Mouse (Mus musculus): ENCODE data around the gene Ap4b1. TPM values are rescaled to one million over a fixed set of nuclear protein-coding genes. Genes with fewer than 3 reads are reported as not detected.
"Not testable (repeated sequence)": the region's sequence is repeated elsewhere in the genome, so short reads cannot be mapped to it uniquely, and the experiment has no call there.

The Ap4b1 gene
- polyA plus RNA-seq, 1 experiment from 2014 or later, result 15.9 TPM

GRCm38 (mm10) chr3:103792111-103792406, 17.3 kb upstream of the Ap4b1 start:
- H3K4me3 ChIP-seq (ENCODE audit: low read depth, low read length), result peak overlapping the region; percentile 98
- H3K4me1 ChIP-seq (ENCODE audit: control insufficient read depth, low read depth, low read length), result peaks cover 59% of the 10 kb centered on the region
- not testable (repeated sequence) for H3K9me3 ChIP-seq (replicated peaks; ENCODE audit: control insufficient read depth, low read length); ATAC-seq (ENCODE audit: low read depth); H3K9ac ChIP-seq (ENCODE audit: low read depth, low read length); H3K27me3 ChIP-seq (ENCODE audit: control insufficient read depth, insufficient read depth, low read depth, low read length); H3K36me3 ChIP-seq (ENCODE audit: control insufficient read depth, insufficient read depth)
- H3K27ac ChIP-seq (ENCODE audit: low read length), result peak overlapping the region; percentile 96
- peak overlapping the region; percentile 81 for H3K4me2 ChIP-seq (ENCODE audit: low read depth, low read length)
- WGBS (ENCODE audit: insufficient replicate concordance), result 44% methylated on average over 5 of the region's 5 CpGs

GRCm38 (mm10) chr3:103792566-103792965, 16.8 kb upstream of the Ap4b1 start:
- peak overlapping the region; percentile 96 for H3K27ac ChIP-seq (ENCODE audit: low read length)
- no peak overlapping the region for H3K4me3 ChIP-seq (ENCODE audit: low read depth, low read length)
- 65% methylated on average over 1 of the region's 1 CpGs for WGBS (ENCODE audit: insufficient replicate concordance)
- no peaks in the 10 kb centered on the region for H3K27me3 ChIP-seq (ENCODE audit: control insufficient read depth, insufficient read depth, low read depth, low read length)
- peaks cover 54% of the 10 kb centered on the region for H3K4me1 ChIP-seq (ENCODE audit: control insufficient read depth, low read depth, low read length)
- 0 out of 2 replicates have a peak overlapping the region, but pooled peaks have one; percentile 81 for H3K4me2 ChIP-seq (ENCODE audit: low read depth, low read length)
- no peaks in the 10 kb centered on the region for H3K36me3 ChIP-seq (ENCODE audit: control insufficient read depth, insufficient read depth)
- H3K9ac ChIP-seq (ENCODE audit: low read depth, low read length), result peak overlapping the region; percentile 14; the same call in 1 of the 2 replicates
- no peak for ATAC-seq (ENCODE audit: low read depth)
- H3K9me3 ChIP-seq (replicated peaks; ENCODE audit: control insufficient read depth, low read length), result no peaks in the 10 kb centered on the region

GRCm38 (mm10) chr3:103796389-103796788, 12.9 kb upstream of the Ap4b1 start:
- Histone ChIP-seq H3K9ac (ENCODE audit: low read depth, low read length) (no peak overlapping the region), H3K4me1 (ENCODE audit: control insufficient read depth, low read depth, low read length) (peaks cover 68% of the 10 kb centered on the region)
- WGBS (ENCODE audit: insufficient replicate concordance), result 48% methylated on average over 2 of the region's 2 CpGs

GRCm38 (mm10) chr3:103799507-103799906, 9.8 kb upstream of the Ap4b1 start:
- H3K9ac ChIP-seq (ENCODE audit: low read depth, low read length), result no peak overlapping the region
- peak; percentile 92 for ATAC-seq (ENCODE audit: low read depth)
- no peak overlapping the region for H3K4me3 ChIP-seq (ENCODE audit: low read depth, low read length)
- peaks cover 15% of the 10 kb centered on the region for H3K36me3 ChIP-seq (ENCODE audit: control insufficient read depth, insufficient read depth)
- no peaks in the 10 kb centered on the region for H3K9me3 ChIP-seq (replicated peaks; ENCODE audit: control insufficient read depth, low read length)
- peak overlapping the region; percentile 97 for H3K27ac ChIP-seq (ENCODE audit: low read length)
- peaks cover 63% of the 10 kb centered on the region for H3K4me1 ChIP-seq (ENCODE audit: control insufficient read depth, low read depth, low read length)
- H3K27me3 ChIP-seq (ENCODE audit: control insufficient read depth, insufficient read depth, low read depth, low read length), result no peaks in the 10 kb centered on the region
- 11% methylated on average over 2 of the region's 2 CpGs for WGBS (ENCODE audit: insufficient replicate concordance)
- peak overlapping the region; percentile 65 for H3K4me2 ChIP-seq (ENCODE audit: low read depth, low read length)

More at GRCm38 (mm10) chr3:103796389-103796788, 12.9 kb upstream of the Ap4b1 start:
- no peak for ATAC-seq (ENCODE audit: low read depth)
- Histone ChIP-seq H3K4me3 (ENCODE audit: low read depth, low read length) (no peak overlapping the region), H3K27ac (ENCODE audit: low read length) (peak overlapping the region; percentile 39), H3K36me3 (ENCODE audit: control insufficient read depth, insufficient read depth) (no peaks in the 10 kb centered on the region), H3K9me3 (replicated peaks; ENCODE audit: control insufficient read depth, low read length) (no peaks in the 10 kb centered on the region), H3K27me3 (ENCODE audit: control insufficient read depth, insufficient read depth, low read depth, low read length) (no peaks in the 10 kb centered on the region), H3K4me2 (ENCODE audit: low read depth, low read length) (no peak overlapping the region)

- no peaks in the 10 kb centered on the region for H3K27me3 ChIP-seq (ENCODE audit: control insufficient read depth, insufficient read depth, low read depth, low read length)
- H3K4me2 ChIP-seq (ENCODE audit: low read depth, low read length), result peak overlapping the region; percentile 8
- peak; percentile 73 for ATAC-seq (ENCODE audit: low read depth)
- 12% methylated on average over 10 of the region's 10 CpGs for WGBS (ENCODE audit: insufficient replicate concordance)
- H3K9me3 ChIP-seq (replicated peaks; ENCODE audit: control insufficient read depth, low read length), result no peaks in the 10 kb centered on the region
- peaks cover 68% of the 10 kb centered on the region for H3K4me1 ChIP-seq (ENCODE audit: control insufficient read depth, low read depth, low read length)
- H3K9ac ChIP-seq (ENCODE audit: low read depth, low read length), result peak overlapping the region; percentile 42
- peak overlapping the region; percentile 94 for H3K27ac ChIP-seq (ENCODE audit: low read length)
- H3K36me3 ChIP-seq (ENCODE audit: control insufficient read depth, insufficient read depth), result peaks cover 26% of the 10 kb centered on the region
- H3K4me3 ChIP-seq (ENCODE audit: low read depth, low read length), result no peak overlapping the region
These were observed 7.4 kb upstream of the Ap4b1 start for GRCm38 (mm10) chr3:103801631-103802531.

GRCm38 (mm10) chr3:103802861-103803260, 6.5 kb upstream of the Ap4b1 start:
- Histone ChIP-seq H3K27me3 (ENCODE audit: control insufficient read depth, insufficient read depth, low read depth, low read length) (no peaks in the 10 kb centered on the region), H3K36me3 (ENCODE audit: control insufficient read depth, insufficient read depth) (peaks cover 31% of the 10 kb centered on the region), H3K9ac (ENCODE audit: low read depth, low read length) (peak overlapping the region; percentile 40), H3K9me3 (replicated peaks; ENCODE audit: control insufficient read depth, low read length) (no peaks in the 10 kb centered on the region), H3K4me1 (ENCODE audit: control insufficient read depth, low read depth, low read length) (peaks cover 74% of the 10 kb centered on the region), H3K4me2 (ENCODE audit: low read depth, low read length) (no peak overlapping the region), H3K4me3 (ENCODE audit: low read depth, low read length) (no peak overlapping the region), H3K27ac (ENCODE audit: low read length) (peak overlapping the region; percentile 91)
- ATAC-seq (ENCODE audit: low read depth), result no peak
- 43% methylated on average over 8 of the region's 8 CpGs for WGBS (ENCODE audit: insufficient replicate concordance)

- peak overlapping the region; percentile 30; the same call in 1 of the 2 replicates for H3K27ac ChIP-seq (ENCODE audit: low read length)
- H3K9me3 ChIP-seq (replicated peaks; ENCODE audit: control insufficient read depth, low read length), result no peaks in the 10 kb centered on the region
- ATAC-seq (ENCODE audit: low read depth), result no peak
- no peak overlapping the region for H3K9ac ChIP-seq (ENCODE audit: low read depth, low read length)
- peaks cover 31% of the 10 kb centered on the region for H3K36me3 ChIP-seq (ENCODE audit: control insufficient read depth, insufficient read depth)
- no peaks in the 10 kb centered on the region for H3K27me3 ChIP-seq (ENCODE audit: control insufficient read depth, insufficient read depth, low read depth, low read length)
- H3K4me1 ChIP-seq (ENCODE audit: control insufficient read depth, low read depth, low read length), result peaks cover 59% of the 10 kb centered on the region
- H3K4me3 ChIP-seq (ENCODE audit: low read depth, low read length), result no peak overlapping the region
- WGBS (ENCODE audit: insufficient replicate concordance), result 79% methylated on average over 1 of the region's 1 CpGs
- no peak overlapping the region for H3K4me2 ChIP-seq (ENCODE audit: low read depth, low read length)
These were observed 3.6 kb upstream of the Ap4b1 start for GRCm38 (mm10) chr3:103805671-103806070.

GRCm38 (mm10) chr3:103809799-103810150, 455 bp downstream of the Ap4b1 start:
- H3K4me1 ChIP-seq (ENCODE audit: control insufficient read depth, low read depth, low read length), result peaks cover 38% of the 10 kb centered on the region
- ATAC-seq (ENCODE audit: low read depth), result peak; percentile 49
- H3K4me2 ChIP-seq (ENCODE audit: low read depth, low read length), result peak overlapping the region; percentile 76
- H3K27ac ChIP-seq (ENCODE audit: low read length), result peak overlapping the region; percentile 99
- H3K27me3 ChIP-seq (ENCODE audit: control insufficient read depth, insufficient read depth, low read depth, low read length), result no peaks in the 10 kb centered on the region
- peaks cover 28% of the 10 kb centered on the region for H3K36me3 ChIP-seq (ENCODE audit: control insufficient read depth, insufficient read depth)
- H3K4me3 ChIP-seq (ENCODE audit: low read depth, low read length), result peak overlapping the region; percentile 94
- peak overlapping the region; percentile 96 for H3K9ac ChIP-seq (ENCODE audit: low read depth, low read length)
- WGBS (ENCODE audit: insufficient replicate concordance), result 1% methylated on average over 14 of the region's 14 CpGs
- H3K9me3 ChIP-seq (replicated peaks; ENCODE audit: control insufficient read depth, low read length), result no peaks in the 10 kb centered on the region

GRCm38 (mm10) chr3:103810967-103811366, 1.6 kb downstream of the Ap4b1 start:
- peak overlapping the region; percentile 83 for H3K27ac ChIP-seq (ENCODE audit: low read length)
- H3K9ac ChIP-seq (ENCODE audit: low read depth, low read length), result peak overlapping the region; percentile 37; the same call in 1 of the 2 replicates

More at GRCm38 (mm10) chr3:103810967-103811366, 1.6 kb downstream of the Ap4b1 start:
- H3K4me3 ChIP-seq (ENCODE audit: low read depth, low read length), result peak overlapping the region; percentile 94
- peaks cover 31% of the 10 kb centered on the region for H3K36me3 ChIP-seq (ENCODE audit: control insufficient read depth, insufficient read depth)
- no peaks in the 10 kb centered on the region for H3K9me3 ChIP-seq (replicated peaks; ENCODE audit: control insufficient read depth, low read length)
- peak overlapping the region; percentile 76 for H3K4me2 ChIP-seq (ENCODE audit: low read depth, low read length)
- 58% methylated on average over 6 of the region's 6 CpGs for WGBS (ENCODE audit: insufficient replicate concordance)
- peak; percentile 22; the same call in 1 of the 2 replicates for ATAC-seq (ENCODE audit: low read depth)
- H3K4me1 ChIP-seq (ENCODE audit: control insufficient read depth, low read depth, low read length), result peaks cover 30% of the 10 kb centered on the region
- H3K27me3 ChIP-seq (ENCODE audit: control insufficient read depth, insufficient read depth, low read depth, low read length), result no peaks in the 10 kb centered on the region
